8 mouse cellular contexts compared by ENCODE assay signal in genomic region chr13:59971231-59972092, GRCm38 (mm10).
DNase-seq lines count a peak whose midpoint lies in the region; ATAC-seq and TF ChIP-seq lines count a peak whose summit lies in the region.

No protein-coding gene starts in this region.

- peak; percentile 75 for ATAC-seq in forebrain, postnatal 0 days
- ATAC-seq in limb, embryonic 12.5 days (ENCODE audit: insufficient number of reproducible peaks, insufficient read depth, low FRiP score, low TSS enrichment, low read depth) = peak; percentile 75

- H3K9ac ChIP-seq in forebrain, postnatal 0 days = no peak overlapping the region
- H3K9ac ChIP-seq in limb, embryonic 12.5 days (replicated peaks) = peak overlapping the region; percentile 38; the same call in 1 of the 2 replicates

- 0 out of 2 replicates have a peak overlapping the region, but pooled peaks have one; percentile 23 for H3K27ac ChIP-seq in forebrain, postnatal 0 days (ENCODE audit: low read depth, low read length)
- H3K27ac ChIP-seq in limb, embryonic 12.5 days = peak overlapping the region; percentile 91

- no peaks in the 10 kb centered on the region for H3K36me3 ChIP-seq in forebrain, postnatal 0 days (ENCODE audit: insufficient read depth)
- no peaks in the 10 kb centered on the region for H3K36me3 ChIP-seq in limb, embryonic 12.5 days

- H3K4me2 ChIP-seq in forebrain, postnatal 0 days (ENCODE audit: low read depth) = peak overlapping the region; percentile 30
- peak overlapping the region; percentile 49 for H3K4me2 ChIP-seq in limb, embryonic 12.5 days

- WGBS in forebrain, postnatal 0 days = 6% methylated on average over 25 of the region's 25 CpGs
- 4% methylated on average over 25 of the region's 25 CpGs for WGBS in limb, embryonic 12.5 days

- DNase-seq in right cerebral cortex, postnatal 10 days (ENCODE audit: low spot score in 2 of 2) = peak; percentile 41 to 46
- no peak for DNase-seq in right cerebral cortex, postnatal 4 days
- DNase-seq in forebrain, postnatal 0 days = peak; percentile 62
- DNase-seq in retina, postnatal 7 days (ENCODE audit: low read depth, low spot score) = peak; percentile 31
- DNase-seq in gastrocnemius, adult 18-20 months (ENCODE audit: low spot score) = no peak
- no peak for DNase-seq in gastrocnemius, postnatal 4 days (ENCODE audit: low spot score in 2 of 2)
- no peak for DNase-seq in gastrocnemius, postnatal 25 days

- H3K4me1 ChIP-seq in forebrain, postnatal 0 days (ENCODE audit: insufficient read depth) = peaks cover 4% of the 10 kb centered on the region; the same call in 1 of the 2 replicates
- H3K4me1 ChIP-seq in limb, embryonic 12.5 days (replicated peaks) = peaks cover 59% of the 10 kb centered on the region

- H3K27me3 ChIP-seq in forebrain, postnatal 0 days (ENCODE audit: insufficient read depth, low read length) = no peaks in the 10 kb centered on the region
- H3K27me3 ChIP-seq in limb, embryonic 12.5 days = peaks cover 3% of the 10 kb centered on the region; the same call in 1 of the 2 replicates

- no peaks in the 10 kb centered on the region for H3K9me3 ChIP-seq in forebrain, postnatal 0 days (ENCODE audit: low read length)
- no peaks in the 10 kb centered on the region for H3K9me3 ChIP-seq in limb, embryonic 12.5 days

- TF ChIP-seq CTCF in forebrain, postnatal 0 days (IDR thresholded peaks at IDR 0.05; ENCODE audit: low read depth) = peak; percentile 10; the same call in 1 of the 2 replicates

- no peak overlapping the region for H3K4me3 ChIP-seq in forebrain, postnatal 0 days (ENCODE audit: low read depth, low read length)
- 0 out of 2 replicates have a peak overlapping the region, but pooled peaks have one; percentile 15 for H3K4me3 ChIP-seq in limb, embryonic 12.5 days (replicated peaks)

Comparison
In these comparisons a context has a peak if more than half of its experiments do, and no peak if none do; other contexts are left out.
1. DNase-seq: peak in right cerebral cortex, postnatal 10 days (2 of 2), forebrain, postnatal 0 days (single experiment) and retina, postnatal 7 days (single experiment); none in right cerebral cortex, postnatal 4 days (single experiment), gastrocnemius, adult 18-20 months (single experiment), gastrocnemius, postnatal 4 days (0 of 2) and gastrocnemius, postnatal 25 days (single experiment).